Mouse (Mus musculus) heart, embryonic 12.5 days (tissue): ENCODE data around the gene Ncapg. TPM values are rescaled to one million over a fixed set of nuclear protein-coding genes. Genes with fewer than 3 reads are reported as not detected.

Experiments
- ATAC-seq: fragments of 200-750 bp; cut with Nextera tagmentation; 2 replicates; pipeline ENCODE4 v1.8.0; 2017; ENCODE audit warnings: moderate TSS enrichment, moderate library complexity; ENCODE audit not compliant: insufficient number of reproducible peaks, low FRiP score
- H3K27ac ChIP-seq: fragments of 300-500 bp; sonication (generic); 2 replicates; pipeline ENCODE4 v1.5.1; 2016; ENCODE audit warnings: mild to moderate bottlenecking, moderate library complexity; ENCODE audit not compliant: poor library complexity, severe bottlenecking
- H3K27me3 ChIP-seq: fragments of 300-500 bp; sonication (generic); replicated peaks from 2 replicates; pipeline ENCODE4 v1.6.1; 2016; ENCODE audit warnings: mild to moderate bottlenecking, moderate library complexity
- H3K36me3 ChIP-seq: fragments of 300-500 bp; sonication (generic); 2 replicates; pipeline ENCODE4 v1.6.1; 2016; ENCODE audit warnings: mild to moderate bottlenecking, moderate library complexity
- H3K4me1 ChIP-seq: fragments of 300-500 bp; sonication (generic); replicated peaks from 2 replicates; pipeline ENCODE4 v1.6.1; 2016; ENCODE audit warnings: mild to moderate bottlenecking
- H3K4me2 ChIP-seq: fragments of 300-500 bp; sonication (generic); 2 replicates; pipeline ENCODE4 v1.6.1; 2016; ENCODE audit warnings: mild to moderate bottlenecking, moderate library complexity
- H3K4me3 ChIP-seq: fragments of 300-500 bp; sonication (generic); 2 replicates; pipeline ENCODE4 v1.5.1; 2016; ENCODE audit warnings: mild to moderate bottlenecking
- H3K9ac ChIP-seq: fragments of 300-500 bp; sonication (generic); 2 replicates; pipeline ENCODE4 v1.6.1; 2016; ENCODE audit warnings: mild to moderate bottlenecking, moderate library complexity
- H3K9me3 ChIP-seq: fragments of 300-500 bp; sonication (generic); replicated peaks from 2 replicates; pipeline ENCODE4 v1.6.1; 2016; ENCODE audit warnings: mild to moderate bottlenecking, moderate library complexity
- WGBS: fragments of 180-500 bp; shearing (Covaris S2); methylation state at CpG from one replicate; pipeline ENCODE4 v1.1.7; 2016; 5-methylcytosine and 5-hydroxymethylcytosine counted together
- polyA plus RNA-seq: library from polyadenylated mRNA; unstranded; fragments of >200 nt; fragmentation: Nextera tagmentation; extraction: Ambion mirVana; gene quantifications from 2 replicates; pipeline ENCODE4 v1.2.1, GENCODE M21; 2016

The Ncapg gene
- polyA plus RNA-seq, 1 experiment from 2014 or later, result 39.6 TPM

DNA sequence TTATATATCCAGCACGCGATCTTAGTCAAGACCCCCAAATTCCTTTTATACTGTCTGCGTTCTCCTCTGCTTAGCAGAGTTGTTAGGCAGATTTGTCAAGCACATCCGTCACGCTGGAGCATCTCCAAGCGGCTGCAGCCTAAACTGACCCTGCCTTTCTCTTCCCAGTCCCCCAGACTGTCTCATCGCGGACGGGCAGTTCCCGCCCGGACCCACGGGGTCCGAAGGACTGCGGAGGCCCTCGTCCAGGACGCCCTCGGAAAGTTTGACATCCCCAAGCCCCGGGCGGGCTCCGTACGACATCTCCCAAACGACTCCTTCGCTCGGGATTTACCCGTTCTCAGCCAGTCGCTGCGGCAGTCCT is 503 bp upstream of the Ncapg start:
- no peaks in the 10 kb centered on the region for H3K9me3 ChIP-seq
- WGBS, result under 1% methylated on average over 27 of the region's 27 CpGs
- H3K4me3 ChIP-seq, result peak overlapping the region; percentile 98
- peaks cover 6% of the 10 kb centered on the region for H3K4me1 ChIP-seq
- peak overlapping the region; percentile 87 for H3K9ac ChIP-seq
- H3K27me3 ChIP-seq, result no peaks in the 10 kb centered on the region
- H3K36me3 ChIP-seq, result 0 out of 2 replicates have a peak, but pooled peaks cover 2% of the 10 kb centered on the region
- peak overlapping the region; percentile 76 for H3K27ac ChIP-seq
- peak; percentile 51 for ATAC-seq
- peak overlapping the region; percentile 96 for H3K4me2 ChIP-seq

DNA sequence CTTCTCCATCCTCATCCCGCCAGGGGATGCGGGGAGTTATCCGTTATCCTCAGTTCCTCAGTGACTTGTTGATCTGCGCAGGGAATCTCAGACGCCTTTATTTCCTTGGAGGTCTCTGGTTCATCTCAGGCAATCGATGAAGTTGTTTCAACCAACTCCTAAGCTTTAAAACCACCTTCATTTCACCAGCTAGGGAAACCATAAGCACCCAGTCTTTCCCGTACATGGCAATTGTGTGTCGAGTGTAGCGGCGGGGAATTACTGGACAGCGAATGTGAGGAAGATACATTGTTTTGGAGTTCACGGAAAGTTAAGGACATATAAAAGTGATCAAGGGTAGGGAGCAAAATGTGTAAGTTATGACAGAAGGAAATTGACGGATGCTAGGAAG is 556 bp downstream of the Ncapg start:
- H3K4me1 ChIP-seq, result peaks cover 6% of the 10 kb centered on the region
- 0 out of 2 replicates have a peak, but pooled peaks cover 2% of the 10 kb centered on the region for H3K36me3 ChIP-seq
- no peaks in the 10 kb centered on the region for H3K9me3 ChIP-seq
- H3K4me2 ChIP-seq, result peak overlapping the region; percentile 96
- WGBS, result under 1% methylated on average over 13 of the region's 13 CpGs
- peak overlapping the region; percentile 98 for H3K4me3 ChIP-seq
- ATAC-seq, result no peak
- H3K9ac ChIP-seq, result peak overlapping the region; percentile 90
- H3K27me3 ChIP-seq, result no peaks in the 10 kb centered on the region
- peak overlapping the region; percentile 85 for H3K27ac ChIP-seq

DNA sequence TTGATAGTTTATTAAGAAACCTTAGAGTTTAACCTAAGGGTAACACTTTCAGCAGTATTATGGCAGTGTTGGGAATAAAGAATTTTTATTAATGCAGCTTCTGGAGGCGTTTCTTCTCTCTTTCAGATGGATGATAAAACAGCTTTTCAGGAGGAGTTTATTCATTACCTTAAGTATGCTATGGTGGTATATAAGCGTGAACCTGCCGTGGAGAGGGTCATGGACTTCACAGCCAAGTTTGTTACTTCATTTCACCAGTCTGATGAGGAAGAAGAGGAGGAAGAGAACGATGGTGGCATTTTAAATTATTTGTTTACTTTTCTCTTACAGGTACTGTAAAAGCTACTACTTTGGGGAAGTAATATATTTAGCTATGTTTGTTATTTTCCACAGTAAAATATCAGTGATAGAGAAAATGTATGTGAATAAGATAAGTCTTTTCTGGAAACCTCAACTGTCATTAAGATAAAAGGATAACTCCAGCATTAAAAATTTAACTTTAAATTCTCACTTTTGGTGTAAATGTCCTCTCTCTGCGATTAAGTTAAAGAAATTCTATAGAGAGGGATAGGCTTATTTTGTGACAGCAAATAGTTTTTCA is 1.3 kb downstream of the Ncapg start:
- H3K4me2 ChIP-seq, result peak overlapping the region; percentile 52
- WGBS, result 61% methylated on average over 5 of the region's 5 CpGs
- ATAC-seq, result no peak
- peak overlapping the region; percentile 31; the same call in 1 of the 2 replicates for H3K4me3 ChIP-seq
- H3K36me3 ChIP-seq, result peaks cover 5% of the 10 kb centered on the region; the same call in 1 of the 2 replicates
- H3K9me3 ChIP-seq, result no peaks in the 10 kb centered on the region
- no peaks in the 10 kb centered on the region for H3K27me3 ChIP-seq
- no peak overlapping the region for H3K27ac ChIP-seq
- no peak overlapping the region for H3K9ac ChIP-seq
- H3K4me1 ChIP-seq, result peaks cover 6% of the 10 kb centered on the region

DNA sequence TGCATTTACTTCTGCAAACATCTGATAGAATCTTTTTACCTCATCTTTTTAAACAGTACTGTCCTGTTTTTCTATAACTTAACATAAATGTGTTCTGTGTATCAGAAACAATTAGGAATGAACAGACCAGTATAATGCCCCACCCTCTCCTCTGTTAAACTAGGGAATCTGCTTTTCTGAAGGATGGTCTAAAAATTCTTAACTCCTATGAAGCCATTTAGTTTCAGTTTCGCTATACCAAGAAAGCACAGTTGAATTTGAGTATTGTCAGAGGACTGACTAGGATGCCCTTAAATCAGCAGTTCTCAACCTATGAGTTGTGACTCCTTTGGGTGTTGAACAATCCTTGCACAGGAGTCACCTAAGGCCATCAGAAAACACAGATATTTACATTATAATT is 5.3 kb downstream of the Ncapg start:
- Histone ChIP-seq H3K27me3 (no peaks in the 10 kb centered on the region), H3K4me1 (peaks cover 2% of the 10 kb centered on the region; the same call in 1 of the 2 replicates), H3K4me2 (no peak overlapping the region), H3K4me3 (no peak overlapping the region), H3K36me3 (peaks cover 18% of the 10 kb centered on the region), H3K9me3 (no peaks in the 10 kb centered on the region), H3K9ac (no peak overlapping the region), H3K27ac (no peak overlapping the region)
- WGBS, result 85% methylated on average over 1 of the region's 1 CpGs
- ATAC-seq, result no peak

DNA sequence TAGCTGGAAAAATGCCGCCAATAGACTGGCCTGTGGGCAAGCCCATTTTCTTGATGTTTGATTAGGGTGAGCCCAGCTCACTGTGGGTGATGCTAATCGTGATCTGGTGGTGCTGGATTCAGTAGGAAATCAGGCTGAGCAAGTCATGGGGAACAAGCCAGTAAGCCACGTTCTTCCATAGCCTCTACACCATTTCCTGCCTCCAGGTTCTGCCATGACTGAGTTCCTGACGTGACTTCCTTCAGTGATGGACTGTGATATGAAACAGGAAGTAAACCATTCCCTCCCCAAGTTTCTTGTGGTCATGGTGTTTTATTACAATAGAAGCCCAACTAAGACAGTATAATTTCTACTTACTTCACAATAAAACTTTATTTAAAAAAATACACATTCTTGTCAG is 7.9 kb downstream of the Ncapg start:
- Histone ChIP-seq H3K4me1 (no peaks in the 10 kb centered on the region), H3K4me3 (no peak overlapping the region), H3K27me3 (no peaks in the 10 kb centered on the region), H3K4me2 (no peak overlapping the region), H3K27ac (no peak overlapping the region), H3K36me3 (peaks cover 15% of the 10 kb centered on the region), H3K9ac (no peak overlapping the region), H3K9me3 (no peaks in the 10 kb centered on the region)
- 76% methylated on average over 4 of the region's 4 CpGs for WGBS
- no peak for ATAC-seq

DNA sequence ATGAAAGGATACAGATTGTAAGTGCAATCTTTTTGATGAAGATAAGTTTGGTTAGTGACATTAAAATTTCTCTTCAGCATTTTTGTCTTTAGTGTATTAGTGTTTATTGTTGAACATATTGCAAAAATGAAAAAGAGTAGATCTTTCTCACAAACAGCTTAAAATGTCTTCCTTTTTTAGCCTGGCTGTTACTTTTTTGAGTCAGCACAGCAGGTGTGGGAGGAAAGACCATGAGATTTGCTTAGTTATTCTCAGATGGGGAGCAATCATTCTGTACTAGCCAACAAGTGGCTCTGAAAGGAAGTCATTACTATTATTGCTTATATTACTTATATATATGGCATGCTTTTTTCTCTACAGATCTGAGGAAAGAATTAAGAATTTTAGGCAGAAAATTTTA is 10.2 kb downstream of the Ncapg start:
- Histone ChIP-seq H3K4me3 (no peak overlapping the region), H3K9ac (no peak overlapping the region), H3K4me2 (no peak overlapping the region), H3K9me3 (no peaks in the 10 kb centered on the region), H3K4me1 (no peaks in the 10 kb centered on the region), H3K27ac (no peak overlapping the region), H3K36me3 (peaks cover 28% of the 10 kb centered on the region), H3K27me3 (no peaks in the 10 kb centered on the region)
- no peak for ATAC-seq

DNA sequence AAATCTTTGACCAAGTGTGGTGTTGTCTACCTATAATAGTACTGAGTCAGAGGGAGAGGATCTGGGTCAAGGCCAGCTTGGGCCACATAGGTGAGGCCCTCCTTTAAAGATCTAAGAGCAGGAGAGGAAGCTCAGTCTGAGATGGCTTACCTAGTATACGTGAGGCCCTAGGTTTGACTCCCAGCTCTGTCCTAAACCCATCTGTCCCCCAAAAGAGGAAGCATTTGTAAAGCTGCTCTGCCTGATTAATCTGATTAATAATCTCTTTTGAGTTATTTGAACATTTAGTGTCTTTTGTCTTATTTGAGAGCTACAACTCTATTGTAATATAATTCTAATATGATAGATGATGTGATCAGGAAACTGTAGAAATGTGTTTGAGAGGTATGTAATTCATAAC is 13.7 kb downstream of the Ncapg start:
- H3K27ac ChIP-seq, result no peak overlapping the region
- no peaks in the 10 kb centered on the region for H3K4me1 ChIP-seq
- no peak for ATAC-seq
- H3K36me3 ChIP-seq, result peaks cover 20% of the 10 kb centered on the region
- H3K9ac ChIP-seq, result no peak overlapping the region
- no peak overlapping the region for H3K4me2 ChIP-seq
- H3K27me3 ChIP-seq, result no peaks in the 10 kb centered on the region
- H3K4me3 ChIP-seq, result no peak overlapping the region
- H3K9me3 ChIP-seq, result no peaks in the 10 kb centered on the region
- 91% methylated on average over 1 of the region's 1 CpGs for WGBS

DNA sequence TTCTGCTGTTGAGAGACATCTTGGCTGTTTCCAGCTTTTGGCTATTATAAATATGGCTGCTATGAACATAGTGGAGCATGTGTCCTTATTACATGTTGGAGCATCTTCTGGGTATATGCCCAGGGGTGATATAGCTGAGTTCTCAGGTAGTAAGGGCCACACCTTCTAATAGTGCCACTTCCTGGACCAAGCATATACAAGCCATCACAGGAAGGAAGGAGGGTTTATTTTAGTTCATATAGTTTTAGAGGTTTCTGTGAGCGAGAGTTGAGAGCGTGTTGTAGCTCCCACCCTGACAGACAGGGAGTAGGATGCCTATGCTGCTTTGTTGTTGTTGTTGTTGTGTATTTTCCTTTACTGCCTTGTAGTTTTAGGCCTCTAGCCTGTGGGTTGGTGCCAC is 15.5 kb downstream of the Ncapg start:
- no peaks in the 10 kb centered on the region for H3K4me1 ChIP-seq
- no peaks in the 10 kb centered on the region for H3K27me3 ChIP-seq
- no peak overlapping the region for H3K27ac ChIP-seq
- H3K9ac ChIP-seq, result no peak overlapping the region
- ATAC-seq, result no peak
- H3K4me3 ChIP-seq, result no peak overlapping the region
- 91% methylated on average over 2 of the region's 2 CpGs for WGBS
- H3K36me3 ChIP-seq, result peaks cover 19% of the 10 kb centered on the region
- H3K4me2 ChIP-seq, result no peak overlapping the region
- H3K9me3 ChIP-seq, result no peaks in the 10 kb centered on the region

DNA sequence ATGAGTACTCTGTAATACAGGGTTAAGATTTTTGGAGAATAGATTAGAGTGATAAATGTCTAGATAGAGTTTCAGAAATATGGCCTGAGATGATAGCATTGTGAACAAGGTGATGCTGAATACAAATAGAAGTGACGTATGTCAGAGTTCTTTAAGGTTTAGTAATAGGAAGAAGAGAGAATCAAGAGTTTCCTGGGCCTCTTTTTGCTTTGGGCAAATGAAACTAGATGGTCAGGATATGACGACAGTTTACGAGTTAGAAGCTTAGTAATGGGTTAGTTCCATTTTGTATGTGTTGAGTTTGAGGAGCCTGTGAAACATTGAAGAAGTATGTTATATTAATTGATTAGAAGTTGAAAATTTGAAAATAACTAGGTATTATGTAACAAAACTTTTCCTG is 16.5 kb downstream of the Ncapg start:
- Histone ChIP-seq H3K4me3 (no peak overlapping the region), H3K27ac (no peak overlapping the region), H3K9me3 (no peaks in the 10 kb centered on the region), H3K4me2 (no peak overlapping the region), H3K9ac (no peak overlapping the region), H3K4me1 (no peaks in the 10 kb centered on the region), H3K36me3 (peaks cover 19% of the 10 kb centered on the region), H3K27me3 (no peaks in the 10 kb centered on the region)
- ATAC-seq, result no peak
- 97% methylated on average over 3 of the region's 3 CpGs for WGBS

DNA sequence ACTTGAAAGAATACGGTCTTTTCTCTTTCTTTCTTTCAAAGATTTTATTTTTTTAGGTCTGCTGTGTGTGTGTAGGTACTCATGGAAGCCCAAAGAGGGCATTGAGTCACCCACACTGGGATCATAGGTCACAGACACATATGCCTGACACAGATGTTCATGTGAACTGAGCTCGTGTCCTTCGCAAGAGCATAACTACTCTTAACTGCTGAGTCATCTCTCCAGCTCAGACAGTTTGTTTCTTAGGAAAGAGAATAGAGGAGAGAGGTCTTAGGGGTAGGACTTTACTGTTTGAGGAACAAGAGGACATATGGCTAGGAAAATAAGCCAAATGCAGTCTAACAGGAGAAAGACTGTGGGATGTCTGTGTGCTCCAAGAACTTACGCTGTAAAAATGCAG is 19.4 kb downstream of the Ncapg start:
- Histone ChIP-seq H3K27ac (no peak overlapping the region), H3K4me1 (no peaks in the 10 kb centered on the region), H3K4me2 (no peak overlapping the region), H3K9ac (no peak overlapping the region), H3K4me3 (no peak overlapping the region), H3K27me3 (no peaks in the 10 kb centered on the region), H3K9me3 (no peaks in the 10 kb centered on the region), H3K36me3 (peaks cover 15% of the 10 kb centered on the region)
- WGBS, result 86% methylated on average over 4 of the region's 4 CpGs
- no peak for ATAC-seq

DNA sequence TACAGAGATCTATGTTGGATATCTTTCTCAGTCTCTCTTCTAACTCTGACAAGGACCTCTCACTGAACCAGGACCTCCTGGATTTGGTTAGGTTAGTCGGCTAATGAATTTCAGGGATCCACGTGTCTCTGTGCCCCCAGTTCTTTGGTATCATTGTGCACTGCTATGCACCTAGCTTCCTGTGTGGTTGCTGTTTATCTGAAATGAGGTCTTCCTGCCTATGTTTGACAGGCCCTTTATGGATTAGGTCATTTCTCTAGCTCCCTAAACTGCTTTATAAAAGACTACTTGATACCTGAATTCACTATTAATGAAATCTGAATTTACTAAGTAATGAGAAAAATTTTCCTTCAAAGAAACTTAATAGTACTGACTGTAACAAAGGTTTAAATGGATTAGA is 21.1 kb downstream of the Ncapg start:
- Histone ChIP-seq H3K4me1 (no peaks in the 10 kb centered on the region), H3K27ac (no peak overlapping the region), H3K9ac (no peak overlapping the region), H3K9me3 (no peaks in the 10 kb centered on the region), H3K36me3 (peaks cover 6% of the 10 kb centered on the region; the same call in 1 of the 2 replicates), H3K27me3 (no peaks in the 10 kb centered on the region), H3K4me3 (no peak overlapping the region), H3K4me2 (no peak overlapping the region)
- no peak for ATAC-seq
- 69% methylated on average over 2 of the region's 2 CpGs for WGBS

DNA sequence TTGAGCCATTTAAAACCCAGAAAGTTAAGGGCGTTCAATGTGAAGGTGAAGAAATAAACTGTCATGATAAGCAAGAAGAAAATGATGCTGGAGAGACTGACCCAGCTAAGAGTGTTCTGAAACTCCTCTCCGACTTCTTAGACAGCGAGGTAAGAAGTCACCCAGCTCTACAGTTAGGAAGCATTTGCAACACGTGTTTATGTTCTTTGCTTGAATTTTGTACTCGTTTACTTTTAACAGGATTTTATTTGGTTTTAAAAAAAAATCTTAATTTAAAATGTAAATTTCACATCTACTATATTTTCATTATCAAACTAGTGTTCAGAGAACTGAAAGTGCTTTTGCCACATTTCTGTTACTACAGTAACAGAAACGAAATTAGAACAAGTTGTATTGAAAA is 22.0 kb downstream of the Ncapg start:
- no peak overlapping the region for H3K4me3 ChIP-seq
- H3K27ac ChIP-seq, result no peak overlapping the region
- no peaks in the 10 kb centered on the region for H3K4me1 ChIP-seq
- no peak overlapping the region for H3K4me2 ChIP-seq
- no peaks in the 10 kb centered on the region for H3K9me3 ChIP-seq
- ATAC-seq, result no peak
- WGBS, result 83% methylated on average over 6 of the region's 6 CpGs
- H3K27me3 ChIP-seq, result no peaks in the 10 kb centered on the region
- H3K9ac ChIP-seq, result no peak overlapping the region
- H3K36me3 ChIP-seq, result peaks cover 12% of the 10 kb centered on the region
